Mouse (Mus musculus): Measurements from ENCODE around the gene Itgb5. TPM values are rescaled to one million over a fixed set of nuclear protein-coding genes. Genes with fewer than 3 reads are reported as not detected.
A peak's percentile ranks its signal among the peaks of the same experiment; 100 is the strongest.

The Itgb5 gene
- total and polyA plus RNA-seq, 3 experiments, result 187 to 223 (median 222) TPM

GRCm38 (mm10) chr16:33878041-33878783 is 48.7 kb downstream of the Itgb5 start:
- peak; percentile 88 for DNase-seq

DNA sequence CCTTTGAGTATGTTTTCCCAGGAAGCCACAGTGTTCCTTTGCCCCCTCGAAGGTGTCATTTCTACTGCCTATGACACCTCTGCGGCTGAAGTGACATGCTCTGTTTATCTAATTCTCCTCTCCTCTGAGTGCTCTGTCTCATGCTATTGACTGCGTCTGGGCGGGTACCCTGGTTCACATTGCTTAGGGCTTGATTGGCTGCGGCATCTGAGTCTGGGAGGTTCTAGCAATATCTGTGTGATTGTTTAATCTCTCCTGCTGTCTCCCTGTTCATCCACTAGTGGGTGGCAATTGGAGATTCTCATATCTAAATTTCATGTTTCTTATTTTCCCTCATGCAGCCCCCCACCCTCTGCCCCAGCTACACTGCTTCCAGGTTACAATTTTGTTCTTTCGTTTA is 49.6 kb downstream of the Itgb5 start:
- DNase-seq, result no peak

DNA sequence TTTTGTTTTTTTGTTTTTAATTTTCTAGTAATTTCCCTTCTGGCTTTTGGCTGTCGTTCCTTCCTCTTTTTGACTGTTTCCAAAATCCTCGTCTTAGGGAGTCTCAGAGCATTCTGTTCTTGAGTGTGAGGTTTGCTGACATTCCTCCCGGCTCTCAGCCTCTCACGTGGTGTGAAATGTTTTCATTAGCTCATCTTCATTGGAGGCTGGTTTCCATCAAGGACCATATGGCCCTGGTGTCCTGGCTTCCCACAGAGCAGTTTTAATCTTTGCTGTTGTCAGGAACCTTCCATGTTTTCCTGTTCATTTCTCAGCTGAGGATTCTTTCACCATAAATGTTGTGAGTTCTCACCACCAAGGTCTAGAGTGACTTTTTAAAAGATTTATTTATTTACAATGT is 50.1 kb downstream of the Itgb5 start:
- DNase-seq, result no peak

- DNase-seq, result peak; percentile 34
Measured at GRCm38 (mm10) chr16:33880765-33881164, 51.3 kb downstream of the Itgb5 start.

- DNase-seq, result peak; percentile 84
Measured at GRCm38 (mm10) chr16:33882540-33882939, 53.1 kb downstream of the Itgb5 start.

DNA sequence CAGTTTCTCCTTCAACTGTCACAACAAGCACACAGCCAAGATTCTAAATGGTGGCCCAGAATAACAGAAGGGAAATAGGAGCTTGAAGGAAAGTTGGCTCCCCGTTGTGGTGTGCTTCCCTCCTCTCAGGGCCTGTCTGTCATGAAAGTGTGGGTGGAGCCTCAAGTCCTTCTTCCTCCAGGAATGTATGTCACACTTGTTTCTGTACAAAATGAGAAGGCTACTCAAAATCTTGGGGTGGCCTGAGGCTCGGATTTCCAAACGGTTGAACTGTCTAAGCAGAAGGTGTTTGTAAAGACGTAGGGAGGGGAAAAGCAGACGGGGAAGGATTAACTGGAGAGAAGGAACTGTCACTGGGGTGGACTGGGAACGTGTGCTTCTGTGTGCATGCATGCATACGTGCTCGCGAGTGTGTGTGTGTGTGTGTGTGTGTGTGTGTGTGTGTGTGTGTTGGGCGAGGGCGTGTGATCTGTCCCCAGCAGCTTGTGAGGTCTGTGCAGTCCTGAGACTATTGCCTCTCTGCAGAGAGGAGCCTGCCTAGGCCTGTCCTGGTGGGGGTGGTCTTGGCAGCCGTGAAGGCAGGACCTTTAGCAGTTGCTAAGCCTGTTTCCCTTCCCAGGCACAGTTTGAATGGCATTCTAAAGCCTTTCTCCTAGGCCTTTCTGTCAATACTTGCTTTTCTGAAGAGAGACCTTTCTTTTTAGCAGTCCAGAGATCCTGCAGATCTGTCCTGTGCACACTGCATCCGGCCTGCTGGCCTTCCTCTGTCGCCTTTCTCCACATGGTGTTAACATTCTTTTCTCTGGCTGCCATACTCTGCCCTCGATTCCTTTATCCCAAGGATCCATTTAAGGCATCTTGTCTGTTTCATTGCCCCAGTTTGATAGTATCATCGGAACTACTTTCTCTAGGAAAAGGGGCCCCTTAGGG is 53.8 kb downstream of the Itgb5 start:
- peak; percentile 31 for DNase-seq

GRCm38 (mm10) chr16:33884201-33884600 is 54.7 kb downstream of the Itgb5 start:
- DNase-seq, result peak; percentile 32

GRCm38 (mm10) chr16:33885021-33885471 is 55.6 kb downstream of the Itgb5 start:
- DNase-seq, result peak; percentile 41

GRCm38 (mm10) chr16:33885671-33886328 is 56.3 kb downstream of the Itgb5 start:
- DNase-seq, result peak; percentile 87

GRCm38 (mm10) chr16:33886665-33887064 is 57.2 kb downstream of the Itgb5 start:
- DNase-seq, result peak; percentile 58

DNA sequence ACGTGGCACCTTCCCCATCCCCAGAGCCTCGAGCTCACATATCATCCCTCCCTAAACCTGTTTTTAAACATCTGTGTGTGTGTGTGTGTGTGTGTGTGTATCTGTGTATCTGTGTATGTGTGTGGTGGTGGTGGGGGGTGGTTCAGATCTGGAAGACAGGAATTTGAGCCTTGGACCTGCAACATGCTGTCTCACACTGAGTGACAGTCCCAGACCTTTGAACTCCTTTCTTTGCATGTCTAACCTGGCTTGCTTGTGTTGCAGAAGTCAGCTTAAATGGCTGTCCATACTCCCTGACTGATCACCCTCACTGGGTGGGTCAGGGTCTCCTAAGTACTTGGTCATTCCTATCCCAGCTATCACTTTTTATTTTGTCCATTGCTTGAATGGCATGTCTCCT is 58.5 kb downstream of the Itgb5 start:
- DNase-seq, result no peak

DNA sequence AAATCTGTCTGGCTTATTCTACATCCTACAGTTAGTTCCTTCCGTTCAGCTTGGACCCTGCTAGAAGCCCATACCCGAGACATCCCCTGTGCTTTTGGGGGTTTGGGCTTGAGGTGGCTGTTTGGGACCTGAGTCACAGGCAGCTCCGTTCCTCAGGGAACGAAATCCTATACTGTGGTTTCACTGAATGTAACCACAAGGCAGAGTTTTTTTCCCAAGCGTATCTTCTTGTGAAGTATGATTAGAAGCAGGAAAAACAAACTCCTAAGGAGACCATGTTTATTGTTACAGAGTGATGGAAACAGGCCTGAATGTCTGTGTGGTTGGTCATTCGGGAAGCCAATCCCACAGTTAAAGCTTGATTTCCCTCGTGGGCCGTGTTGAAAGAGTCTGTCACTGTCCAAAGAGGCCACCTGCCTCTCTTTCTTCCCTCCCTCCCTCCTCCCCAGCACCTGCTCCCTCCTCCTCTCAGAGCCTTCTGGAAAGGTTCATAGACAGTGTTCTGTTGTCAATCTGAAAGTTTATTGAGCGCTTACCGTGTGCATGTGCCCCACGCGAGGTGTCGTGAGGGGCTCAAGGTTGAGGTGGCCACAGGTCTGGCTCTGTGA is 59.6 kb downstream of the Itgb5 start:
- DNase-seq, result no peak

DNA sequence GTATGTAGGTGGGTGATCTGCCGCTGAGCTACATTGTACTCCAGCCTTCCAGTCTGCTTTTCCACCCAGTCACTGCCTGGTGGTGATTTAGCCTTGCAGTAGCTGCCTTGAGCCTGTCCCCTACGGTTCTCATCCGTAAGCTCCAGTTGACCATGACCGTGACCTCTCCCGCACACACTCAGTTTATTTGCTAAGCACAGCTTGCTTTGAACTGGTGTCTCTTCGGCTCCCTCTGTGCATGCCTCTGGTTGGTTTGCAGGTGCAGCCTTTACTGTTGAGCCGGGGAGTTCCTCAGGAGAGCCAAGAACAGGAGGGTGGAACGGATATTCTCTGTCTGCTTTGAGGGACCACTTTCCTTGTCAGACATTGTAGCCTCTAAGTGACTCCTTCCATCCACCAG is 61.6 kb downstream of the Itgb5 start:
- DNase-seq, result peak; percentile 88

GRCm38 (mm10) chr16:33891561-33892281 is 62.3 kb downstream of the Itgb5 start:
- peak; percentile 94 for DNase-seq

DNA sequence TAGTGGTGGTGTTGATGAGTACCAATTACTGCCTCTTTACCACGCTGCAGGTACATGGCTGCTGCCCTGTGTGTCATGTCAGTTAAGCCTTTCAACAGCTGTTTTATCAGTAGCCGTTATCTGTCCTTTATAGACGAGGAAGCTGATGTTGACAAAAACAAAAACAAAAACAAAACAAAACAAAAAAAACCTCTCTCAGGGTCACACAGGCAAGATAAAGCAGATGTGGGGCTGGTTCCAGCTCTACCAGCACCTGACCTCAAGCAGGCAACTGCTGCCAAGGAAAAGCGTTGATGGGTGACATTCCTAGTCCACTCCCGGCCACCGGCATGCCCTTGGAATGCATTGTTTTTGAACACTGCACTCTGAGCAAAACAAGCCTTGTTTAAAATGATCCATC is 63.1 kb downstream of the Itgb5 start:
- peak; percentile 79 for DNase-seq

DNA sequence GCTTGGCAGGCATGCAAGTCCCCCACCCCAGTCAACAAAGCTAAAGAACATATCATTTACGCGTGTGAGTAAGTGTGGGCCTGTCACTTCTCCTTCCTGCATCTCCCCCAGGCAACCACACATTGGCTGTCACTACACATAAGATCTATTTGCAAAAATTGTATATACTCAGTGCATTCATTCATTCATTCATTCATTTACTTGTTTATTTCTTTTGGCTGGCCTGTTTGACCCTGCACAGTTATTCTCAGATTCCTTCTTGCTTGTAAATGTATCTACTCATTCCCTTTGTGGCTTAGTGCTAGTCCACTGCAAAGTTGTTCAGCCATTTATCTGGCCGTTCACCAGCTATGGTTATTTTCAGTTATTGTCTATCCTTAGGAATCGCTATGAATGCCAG is 64.3 kb downstream of the Itgb5 start:
- no peak for DNase-seq

DNA sequence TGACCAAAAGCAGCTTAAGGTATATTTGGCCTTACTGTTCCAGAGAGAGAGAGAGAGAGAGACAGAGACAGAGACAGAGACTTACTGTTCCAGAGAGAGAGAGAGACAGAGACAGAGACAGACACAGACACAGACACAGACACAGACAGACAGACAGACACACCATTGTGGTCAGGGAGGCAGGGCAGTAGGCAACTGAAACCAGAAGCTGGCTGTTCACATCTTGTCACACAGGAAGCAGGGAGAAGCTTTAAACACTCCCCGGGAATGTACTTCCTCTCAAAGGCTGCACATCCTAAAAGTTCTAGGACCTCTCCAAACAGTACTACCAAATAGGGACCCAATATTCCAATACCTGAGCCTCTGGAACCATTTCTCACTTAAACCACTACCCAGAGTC is 65.0 kb downstream of the Itgb5 start:
- no peak for DNase-seq

GRCm38 (mm10) chr16:33895690-33896089 is 66.2 kb downstream of the Itgb5 start:
- DNase-seq, result peak; percentile 82

- DNase-seq, result no peak
Measured at GRCm38 (mm10) chr16:33896801-33897200, 67.3 kb downstream of the Itgb5 start.

DNA sequence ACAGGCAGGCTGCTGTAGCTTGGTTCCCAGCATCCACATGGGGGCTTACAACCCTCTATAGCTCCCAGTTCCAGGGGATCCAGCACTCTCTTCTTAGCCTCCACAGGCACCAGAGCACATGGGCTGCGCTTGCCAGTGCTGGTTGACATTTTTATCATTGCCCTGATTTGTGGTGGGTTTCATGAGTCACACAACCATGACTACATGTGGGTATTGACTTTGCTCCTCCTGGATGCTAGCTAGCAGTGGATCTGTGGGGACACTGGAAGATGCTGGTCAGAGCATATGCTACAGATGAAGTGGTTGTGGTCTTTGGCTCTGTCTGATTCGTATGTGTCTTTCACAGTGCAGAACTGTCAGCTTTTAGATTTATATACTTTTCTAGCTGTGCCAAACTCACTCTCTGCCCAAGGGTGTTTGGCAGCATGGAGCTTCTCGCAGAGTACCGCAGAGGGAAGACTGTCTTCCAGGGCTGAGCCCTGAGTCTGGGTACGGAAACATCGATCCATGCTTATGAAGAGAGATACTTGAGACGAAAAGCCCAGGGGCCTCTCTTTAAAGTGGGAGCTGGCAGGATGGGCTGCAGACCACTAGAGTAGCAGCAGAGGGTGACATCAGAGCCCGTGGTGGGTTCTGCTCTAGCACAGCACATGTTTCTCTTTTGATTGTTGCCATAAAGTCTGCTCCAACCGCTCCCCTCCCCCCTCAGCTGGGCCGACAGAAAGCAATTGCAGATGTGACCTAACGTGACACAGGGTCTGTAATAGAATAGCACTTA is 74.4 kb downstream of the Itgb5 start:
- DNase-seq, result peak; percentile 75

DNA sequence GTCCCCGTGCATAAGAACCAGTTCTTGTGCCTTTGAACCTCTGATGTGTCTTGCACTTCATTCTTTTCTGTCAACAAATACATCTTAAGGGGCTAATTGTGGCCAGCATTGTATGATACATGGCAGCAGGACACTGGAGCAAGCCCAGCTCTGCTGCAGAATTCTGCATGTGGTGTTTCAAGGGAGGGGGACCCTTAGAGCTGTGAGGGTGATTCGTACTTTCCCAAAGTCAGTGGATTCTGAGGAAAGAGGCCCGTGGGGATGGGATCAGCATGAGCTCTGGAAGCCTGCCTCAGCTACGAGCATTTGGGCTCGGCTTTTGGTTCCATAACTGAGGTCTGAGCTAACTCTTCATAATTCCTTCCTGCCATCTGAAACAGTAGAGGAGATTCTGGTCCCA is 75.1 kb downstream of the Itgb5 start:
- no peak for DNase-seq
